12 mouse cellular contexts compared by ENCODE assay signal in genomic region chr2:26914148-26914941, GRCm38 (mm10). TPM values are rescaled to one million over a fixed set of nuclear protein-coding genes. Genes with fewer than 3 reads are reported as not detected.
A peak's percentile ranks its signal among the peaks of the same experiment; 100 is the strongest.
DNase-seq lines count a peak whose midpoint lies in the region; ATAC-seq and TF ChIP-seq lines count a peak whose summit lies in the region.
"Had no signal": no experiment of that assay in that cellular context is flagged by ENCODE, and none has a peak within 500 bp of the region (broad histone marks: within the 10 kb centered on the region; RNA-seq: fewer than 3 reads in every experiment).

No protein-coding gene starts in this region.

- no peaks in the 10 kb centered on the region for H3K27me3 ChIP-seq in erythroblast, embryonic 14.5 days (ENCODE audit: control insufficient read depth)
- no peaks in the 10 kb centered on the region for H3K27me3 ChIP-seq in kidney, postnatal 0 days (ENCODE audit: insufficient read depth, low read length)
- no peaks in the 10 kb centered on the region for H3K27me3 ChIP-seq in liver, embryonic 12.5 days (replicated peaks)
- H3K27me3 ChIP-seq: Patski had no signal

- H3K36me3 ChIP-seq in erythroblast, embryonic 14.5 days (ENCODE audit: control insufficient read depth) = peaks cover 67% of the 10 kb centered on the region
- peaks cover 29% of the 10 kb centered on the region for H3K36me3 ChIP-seq in kidney, postnatal 0 days (ENCODE audit: insufficient read depth, low read length)
- H3K36me3 ChIP-seq in liver, embryonic 12.5 days = peaks cover 61% of the 10 kb centered on the region

- 0 out of 2 replicates have a peak overlapping the region, but pooled peaks have one; percentile 85 for H3K9ac ChIP-seq in kidney, postnatal 0 days (ENCODE audit: low read depth, low read length)
- H3K9ac ChIP-seq in liver, embryonic 12.5 days = peak overlapping the region; percentile 86; the same call in 1 of the 2 replicates

- H3K4me2 ChIP-seq in kidney, postnatal 0 days (ENCODE audit: low read length) = no peak overlapping the region
- peak overlapping the region; percentile 95 for H3K4me2 ChIP-seq in liver, embryonic 12.5 days

- peaks cover 84% of the 10 kb centered on the region for H3K4me1 ChIP-seq in erythroblast, embryonic 14.5 days (ENCODE audit: control insufficient read depth)
- H3K4me1 ChIP-seq in kidney, postnatal 0 days (replicated peaks; ENCODE audit: insufficient read depth, low read length) = peaks cover 34% of the 10 kb centered on the region
- H3K4me1 ChIP-seq in liver, embryonic 12.5 days = peaks cover 71% of the 10 kb centered on the region

- TF ChIP-seq CTCF in kidney, postnatal 0 days (IDR thresholded peaks at IDR 0.05; ENCODE audit: low read depth) = no peak

- no peak for ATAC-seq in erythroblast, adult 5-6 weeks (replicated peaks; ENCODE audit: low FRiP score, poor library complexity, severe bottlenecking)
- ATAC-seq in kidney, postnatal 0 days (replicated peaks; ENCODE audit: low FRiP score, low read depth) = no peak
- ATAC-seq in liver, embryonic 12.5 days = no peak
- ATAC-seq: Patski had no signal

- WGBS in kidney, postnatal 0 days = 55% methylated on average over 8 of the region's 8 CpGs
- 45% methylated on average over 8 of the region's 8 CpGs for WGBS in liver, embryonic 12.5 days (ENCODE audit: insufficient replicate concordance)

- no peak for DNase-seq in kidney, postnatal 0 days (ENCODE audit: low spot score)
- DNase-seq in kidney, adult 18-20 months = no peak
- DNase-seq in ZHBTc4 (ENCODE audit: low read depth, low spot score) = peak; percentile 58
- DNase-seq in frontal cortex, postnatal 36 days (ENCODE audit: low spot score in 2 of 2) = no peak
- DNase-seq in frontal cortex, adult 2 months (ENCODE audit: extremely low spot score in 1 of 2, low spot score in 1 of 2) = no peak
- DNase-seq: adrenal gland, postnatal 36 days; cerebellum, adult 8-10 months; retina, postnatal 1 day had no signal

- peak overlapping the region; percentile 17 for H3K4me3 ChIP-seq in erythroblast, embryonic 14.5 days (replicated peaks)
- H3K4me3 ChIP-seq in kidney, postnatal 0 days (replicated peaks; ENCODE audit: low read depth, low read length) = no peak overlapping the region
- peak overlapping the region; percentile 82 for H3K4me3 ChIP-seq in liver, embryonic 12.5 days

- no peaks in the 10 kb centered on the region for H3K9me3 ChIP-seq in erythroblast, embryonic 14.5 days (ENCODE audit: control insufficient read depth, low read length)
- no peaks in the 10 kb centered on the region for H3K9me3 ChIP-seq in kidney, postnatal 0 days (replicated peaks; ENCODE audit: low read length)
- H3K9me3 ChIP-seq in liver, embryonic 12.5 days (replicated peaks) = no peaks in the 10 kb centered on the region

- no peak overlapping the region for H3K27ac ChIP-seq in kidney, postnatal 0 days
- H3K27ac ChIP-seq in liver, embryonic 12.5 days = peak overlapping the region; percentile 82

RNA-seq across cellular contexts. Expression of gene Surf2, which starts 1.8 kb away (rescaled TPM):
- polyA plus RNA-seq in erythroblast, embryonic 14.5 days (2012) = 0.29 and 0.31 TPM in 2 replicates
- total RNA-seq in erythroblast, adult 5-6 weeks (2015; ENCODE audit: low replicate concordance) = 14.4 and 16.9 TPM in 2 replicates
- total RNA-seq in erythroblast, adult 5-6 weeks (2017; ENCODE audit: low replicate concordance) = 4.2 and 15.0 TPM in 2 replicates
- polyA plus RNA-seq in kidney, postnatal 0 days (2015; fragmentation: Nextera tagmentation; extraction: Ambion mirVana) = 37.2 and 39.4 TPM in 2 replicates
- polyA plus RNA-seq in liver, embryonic 12.5 days (2016; fragmentation: Nextera tagmentation; extraction: Ambion mirVana) = 46.3 and 48.1 TPM in 2 replicates
- polyA plus RNA-seq in frontal cortex, adult 2 months (2012; rRNA removed) = 54.6 and 58.2 TPM in 2 replicates

RNA-seq across cellular contexts. Expression of gene Surf1, which starts 2.0 kb away (rescaled TPM):
- polyA plus RNA-seq in erythroblast, embryonic 14.5 days (2012) = 1.7 and 2.3 TPM in 2 replicates
- total RNA-seq in erythroblast, adult 5-6 weeks (2015; ENCODE audit: low replicate concordance) = 9.6 and 34.7 TPM in 2 replicates
- 17.5 and 20.1 TPM in 2 replicates for total RNA-seq in erythroblast, adult 5-6 weeks (2017; ENCODE audit: low replicate concordance)
- polyA plus RNA-seq in kidney, postnatal 0 days (2015; fragmentation: Nextera tagmentation; extraction: Ambion mirVana) = 62.5 and 64.1 TPM in 2 replicates
- 41.6 and 42.5 TPM in 2 replicates for polyA plus RNA-seq in liver, embryonic 12.5 days (2016; fragmentation: Nextera tagmentation; extraction: Ambion mirVana)
- polyA plus RNA-seq in frontal cortex, adult 2 months (2012; rRNA removed) = 128 and 129 TPM in 2 replicates

RNA-seq across cellular contexts. Expression of gene Rpl7a, which starts 3.8 kb away (rescaled TPM):
- 616 and 622 TPM in 2 replicates for polyA plus RNA-seq in erythroblast, embryonic 14.5 days (2012)
- total RNA-seq in erythroblast, adult 5-6 weeks (2015; ENCODE audit: low replicate concordance) = 469 and 488 TPM in 2 replicates
- 357 and 378 TPM in 2 replicates for total RNA-seq in erythroblast, adult 5-6 weeks (2017; ENCODE audit: low replicate concordance)
- 668 and 686 TPM in 2 replicates for polyA plus RNA-seq in kidney, postnatal 0 days (2015; fragmentation: Nextera tagmentation; extraction: Ambion mirVana)
- 560 and 587 TPM in 2 replicates for polyA plus RNA-seq in liver, embryonic 12.5 days (2016; fragmentation: Nextera tagmentation; extraction: Ambion mirVana)
- polyA plus RNA-seq in frontal cortex, adult 2 months (2012; rRNA removed) = 705 and 741 TPM in 2 replicates

RNA-seq across cellular contexts. Expression of gene Med22, which starts 3.9 kb away (rescaled TPM):
- 2.0 and 2.6 TPM in 2 replicates for polyA plus RNA-seq in erythroblast, embryonic 14.5 days (2012)
- 1.3 and 4.4 TPM in 2 replicates for total RNA-seq in erythroblast, adult 5-6 weeks (2015; ENCODE audit: low replicate concordance)
- total RNA-seq in erythroblast, adult 5-6 weeks (2017; ENCODE audit: low replicate concordance) = 6.0 and 10.6 TPM in 2 replicates
- 38.6 and 42.2 TPM in 2 replicates for polyA plus RNA-seq in kidney, postnatal 0 days (2015; fragmentation: Nextera tagmentation; extraction: Ambion mirVana)
- 30.0 and 32.1 TPM in 2 replicates for polyA plus RNA-seq in liver, embryonic 12.5 days (2016; fragmentation: Nextera tagmentation; extraction: Ambion mirVana)
- 51.7 and 53.9 TPM in 2 replicates for polyA plus RNA-seq in frontal cortex, adult 2 months (2012; rRNA removed)

RNA-seq across cellular contexts. Expression of gene Surf6, which starts 11.7 kb away (rescaled TPM):
- 0.85 and 0.93 TPM in 2 replicates for polyA plus RNA-seq in erythroblast, embryonic 14.5 days (2012)
- 2.1 and 6.1 TPM in 2 replicates for total RNA-seq in erythroblast, adult 5-6 weeks (2015; ENCODE audit: low replicate concordance)
- total RNA-seq in erythroblast, adult 5-6 weeks (2017; ENCODE audit: low replicate concordance) = 7.4 and 7.6 TPM in 2 replicates
- 19.6 and 21.2 TPM in 2 replicates for polyA plus RNA-seq in kidney, postnatal 0 days (2015; fragmentation: Nextera tagmentation; extraction: Ambion mirVana)
- 21.6 and 23.8 TPM in 2 replicates for polyA plus RNA-seq in liver, embryonic 12.5 days (2016; fragmentation: Nextera tagmentation; extraction: Ambion mirVana)
- 20.2 and 20.8 TPM in 2 replicates for polyA plus RNA-seq in frontal cortex, adult 2 months (2012; rRNA removed)

Comparison
In these comparisons a context has a peak if more than half of its experiments do, and no peak if none do; other contexts are left out.
1. RNA of gene Surf2, which starts 1.8 kb away (polyA plus RNA-seq): 54.6 to 58.2 TPM in frontal cortex, adult 2 months, 46.3 to 48.1 TPM in liver, embryonic 12.5 days and 37.2 to 39.4 TPM in kidney, postnatal 0 days; 0.29 to 0.31 TPM in erythroblast, embryonic 14.5 days; every median in the first group is over 10 times any median in the second.
2. RNA of gene Surf1, which starts 2.0 kb away (polyA plus RNA-seq): 128 to 129 TPM in frontal cortex, adult 2 months, 62.5 to 64.1 TPM in kidney, postnatal 0 days and 41.6 to 42.5 TPM in liver, embryonic 12.5 days; 1.7 to 2.3 TPM in erythroblast, embryonic 14.5 days; every median in the first group is over 10 times any median in the second.